Mouse (Mus musculus) embryonic facial prominence, embryonic 13.5 days (tissue): Measurements from ENCODE around the gene Eid3. TPM values are rescaled to one million over a fixed set of nuclear protein-coding genes. Genes with fewer than 3 reads are reported as not detected.
A peak's percentile ranks its signal among the peaks of the same experiment; 100 is the strongest.

Experiments used
- ATAC-seq: fragments of 200-750 bp; cut with Nextera tagmentation; 2 replicates; pipeline ENCODE4 v1.8.0; 2017; ENCODE audit warnings: low read depth; ENCODE audit not compliant: insufficient number of reproducible peaks, insufficient read depth, low FRiP score, low TSS enrichment
- H3K27ac ChIP-seq: fragments of 300-500 bp; sonication (generic); 2 replicates; pipeline ENCODE4 v1.5.1; 2015; ENCODE audit warnings: moderate library complexity, mild to moderate bottlenecking, inconsistent platforms
- H3K27me3 ChIP-seq: fragments of 300-500 bp; sonication (generic); 2 replicates; pipeline ENCODE4 v1.6.1; 2015; ENCODE audit warnings: mild to moderate bottlenecking, inconsistent platforms
- H3K36me3 ChIP-seq: fragments of 300-500 bp; sonication (generic); 2 replicates; pipeline ENCODE4 v1.6.1; 2015; ENCODE audit warnings: mild to moderate bottlenecking, inconsistent platforms
- H3K4me1 ChIP-seq: fragments of 300-500 bp; sonication (generic); 2 replicates; pipeline ENCODE4 v1.6.1; 2015; ENCODE audit warnings: inconsistent platforms
- H3K4me2 ChIP-seq: fragments of 300-500 bp; sonication (generic); 2 replicates; pipeline ENCODE4 v1.6.1; 2015; ENCODE audit warnings: moderate library complexity, mild to moderate bottlenecking, inconsistent platforms
- H3K4me3 ChIP-seq: fragments of 300-500 bp; sonication (generic); 2 replicates; pipeline ENCODE4 v1.5.1; 2015; ENCODE audit warnings: mild to moderate bottlenecking, inconsistent platforms
- H3K9ac ChIP-seq: fragments of 300-500 bp; sonication (generic); 2 replicates; pipeline ENCODE4 v1.6.1; 2015; ENCODE audit warnings: mild to moderate bottlenecking, inconsistent platforms
- H3K9me3 ChIP-seq: fragments of 300-500 bp; sonication (generic); 2 replicates; pipeline ENCODE4 v1.6.1; 2016; ENCODE audit warnings: inconsistent platforms
- WGBS: fragments of 180-500 bp; shearing (Covaris S2); methylation state at CpG from one replicate; pipeline ENCODE4 v1.1.7; 2015; ENCODE audit warnings: mixed read lengths; 5-methylcytosine and 5-hydroxymethylcytosine counted together
- polyA plus RNA-seq: library from polyadenylated mRNA; unstranded; fragments of >200 nt; fragmentation: Nextera tagmentation; extraction: Ambion mirVana; gene quantifications from 2 replicates; pipeline ENCODE4 v1.2.1, GENCODE M21; 2015

Eid3 gene
- polyA plus RNA-seq, 1 experiment from 2014 or later = 0.67 TPM

DNA sequence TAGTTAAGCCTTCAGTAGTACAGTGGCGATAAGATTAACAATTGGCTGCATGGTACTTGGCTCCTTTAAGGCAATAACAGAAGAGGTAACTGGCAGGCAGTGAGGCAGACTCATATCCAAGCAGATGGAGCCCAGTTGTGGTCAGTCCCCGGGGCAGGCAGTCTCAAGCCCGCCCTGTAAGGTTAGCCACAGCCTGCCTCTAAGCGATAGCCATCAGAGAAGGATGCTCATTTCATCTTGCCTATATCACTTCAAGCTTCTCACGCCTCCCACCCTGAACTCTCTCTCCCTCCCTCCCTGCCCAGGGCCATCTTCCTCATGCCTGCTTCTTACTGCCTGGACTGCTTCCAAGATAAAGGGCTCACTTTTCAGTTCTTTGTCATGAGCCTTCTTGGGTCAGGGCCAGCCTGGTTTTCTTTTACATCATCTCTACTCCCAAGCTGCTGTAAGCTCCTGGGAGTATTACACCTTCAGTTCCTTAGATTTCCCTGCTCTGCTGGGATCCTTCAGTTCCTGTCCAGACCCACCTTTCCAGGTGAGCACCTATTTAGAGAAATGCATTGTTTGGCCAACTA is 3.2 kb upstream of the Eid3 start:
- 0 out of 2 replicates have a peak overlapping the region, but pooled peaks have one; percentile 11 for H3K9ac ChIP-seq
- peaks cover 29% of the 10 kb centered on the region for H3K36me3 ChIP-seq
- H3K4me3 ChIP-seq = no peak overlapping the region
- H3K9me3 ChIP-seq = no peaks in the 10 kb centered on the region
- H3K27me3 ChIP-seq = no peaks in the 10 kb centered on the region
- 62% methylated on average over 5 of the region's 5 CpGs for WGBS
- 0 out of 2 replicates have a peak overlapping the region, but pooled peaks have one; percentile 9 for H3K4me2 ChIP-seq
- no peak for ATAC-seq
- H3K4me1 ChIP-seq = peaks cover 41% of the 10 kb centered on the region
- peak overlapping the region; percentile 13; the same call in 1 of the 2 replicates for H3K27ac ChIP-seq

DNA sequence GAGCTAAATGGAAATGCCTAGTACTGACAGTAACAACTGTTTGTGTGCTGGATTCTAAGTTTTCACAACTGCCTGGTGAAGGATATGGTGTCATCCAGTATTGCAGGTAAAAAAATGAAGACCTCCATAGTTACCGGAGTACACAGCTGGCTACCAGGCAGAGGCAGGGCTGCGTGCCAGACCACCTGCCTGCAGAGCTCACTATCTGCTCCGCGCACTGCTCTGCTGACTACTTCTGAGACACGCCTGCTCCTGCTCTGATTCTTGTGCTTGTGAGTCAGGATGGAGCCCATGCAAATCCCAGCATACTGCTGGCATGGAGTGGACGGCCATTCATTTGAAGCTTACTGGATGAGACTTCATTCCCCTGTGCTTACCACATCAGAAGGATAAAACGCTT is 2.6 kb upstream of the Eid3 start:
- ATAC-seq = no peak
- Histone ChIP-seq H3K36me3 (peaks cover 29% of the 10 kb centered on the region), H3K4me3 (no peak overlapping the region), H3K4me1 (peaks cover 41% of the 10 kb centered on the region), H3K9ac (0 out of 2 replicates have a peak overlapping the region, but pooled peaks have one; percentile 11), H3K4me2 (no peak overlapping the region), H3K27ac (no peak overlapping the region; the same call in 1 of the 2 replicates), H3K9me3 (no peaks in the 10 kb centered on the region), H3K27me3 (no peaks in the 10 kb centered on the region)
- 75% methylated on average over 7 of the region's 7 CpGs for WGBS

DNA sequence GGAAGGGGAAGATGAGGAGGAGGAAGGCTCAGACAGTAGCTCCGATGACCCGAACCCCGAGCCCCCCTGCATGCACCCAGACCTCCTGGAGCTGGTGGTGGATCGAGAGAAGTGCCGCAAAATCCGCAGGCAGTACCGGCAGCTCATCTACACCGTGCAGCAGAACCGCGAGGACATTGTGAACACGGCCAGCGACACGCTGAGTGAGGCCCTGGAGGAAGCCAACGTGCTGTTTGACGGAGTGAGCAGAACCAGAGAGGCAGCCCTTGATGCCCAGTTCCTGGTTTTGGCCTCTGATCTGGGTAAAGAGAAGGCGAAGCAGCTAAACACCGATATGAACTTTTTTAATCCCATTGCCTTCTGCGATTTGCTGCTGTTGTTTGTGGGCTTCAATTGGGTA is 406 bp downstream of the Eid3 start:
- Histone ChIP-seq H3K9me3 (no peaks in the 10 kb centered on the region), H3K27me3 (no peaks in the 10 kb centered on the region), H3K9ac (no peak overlapping the region), H3K4me1 (peaks cover 37% of the 10 kb centered on the region), H3K36me3 (peaks cover 43% of the 10 kb centered on the region), H3K27ac (no peak overlapping the region), H3K4me2 (no peak overlapping the region), H3K4me3 (no peak overlapping the region)
- WGBS = 87% methylated on average over 18 of the region's 18 CpGs
- no peak for ATAC-seq

DNA sequence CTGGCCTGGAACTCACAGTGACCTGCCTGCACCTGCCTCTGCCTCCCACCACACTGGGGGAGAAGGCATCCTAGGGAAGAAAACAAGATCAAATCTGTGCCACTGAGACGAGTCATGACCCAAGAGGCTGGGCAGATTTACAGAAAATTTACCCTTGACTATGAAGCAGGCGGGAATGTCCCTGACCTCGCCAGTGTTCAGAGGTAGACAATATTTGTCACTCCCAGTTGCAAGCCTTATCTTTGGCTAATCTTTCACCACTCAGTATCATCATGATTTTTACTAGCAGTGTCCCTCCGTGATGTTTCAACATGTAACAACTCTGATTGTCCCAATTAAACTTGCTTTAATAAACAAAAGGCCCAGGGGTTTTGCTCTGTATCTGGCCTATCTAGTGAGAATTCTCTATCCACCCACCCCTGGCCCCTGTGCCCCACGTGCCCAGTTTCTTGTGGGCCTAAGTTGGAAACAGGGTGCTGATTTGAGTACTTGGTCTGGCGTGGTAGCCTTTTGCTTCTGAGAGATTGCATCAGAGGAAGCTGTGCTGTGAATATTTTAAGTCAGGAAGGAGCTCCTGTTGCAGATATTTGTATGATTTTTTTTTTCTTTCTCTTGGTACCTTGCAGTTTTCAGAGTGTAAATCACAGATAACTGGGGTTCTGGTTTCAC is 2.1 kb downstream of the Eid3 start:
- ATAC-seq = no peak
- no peaks in the 10 kb centered on the region for H3K27me3 ChIP-seq
- peaks cover 47% of the 10 kb centered on the region for H3K36me3 ChIP-seq

DNA sequence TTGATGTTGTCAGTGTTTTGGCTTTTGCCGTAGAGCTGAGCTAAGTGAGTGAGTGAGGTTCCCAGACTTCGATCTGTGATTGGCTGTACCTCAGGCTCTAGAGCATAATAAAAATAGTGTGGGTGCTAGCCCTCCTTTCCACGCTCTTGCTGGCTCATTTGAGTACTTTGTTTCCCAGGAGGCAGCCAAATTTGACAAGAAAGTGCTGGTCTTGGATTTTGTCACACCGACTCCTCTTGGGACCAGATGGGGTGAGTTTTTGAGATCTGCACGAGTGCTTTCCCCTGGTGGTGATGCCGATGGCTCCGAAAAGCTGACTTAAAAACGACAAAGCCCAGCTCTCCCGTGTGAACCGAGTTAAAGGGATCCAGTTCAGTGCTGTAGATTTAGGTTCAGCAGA is 9.0 kb downstream of the Eid3 start:
- peaks cover 20% of the 10 kb centered on the region for H3K4me1 ChIP-seq
- H3K4me3 ChIP-seq = no peak overlapping the region
- 88% methylated on average over 10 of the region's 10 CpGs for WGBS
- H3K9ac ChIP-seq = no peak overlapping the region
- no peak overlapping the region for H3K27ac ChIP-seq
- no peak overlapping the region for H3K4me2 ChIP-seq
- ATAC-seq = no peak
- peaks cover 74% of the 10 kb centered on the region for H3K36me3 ChIP-seq
- no peaks in the 10 kb centered on the region for H3K27me3 ChIP-seq
- H3K9me3 ChIP-seq = no peaks in the 10 kb centered on the region

More for the DNA sequence above, 2.1 kb downstream of the Eid3 start:
- WGBS = 79% methylated on average over 6 of the region's 6 CpGs
- Histone ChIP-seq H3K27ac (no peak overlapping the region), H3K9me3 (no peaks in the 10 kb centered on the region), H3K4me3 (no peak overlapping the region), H3K4me2 (no peak overlapping the region), H3K4me1 (peaks cover 27% of the 10 kb centered on the region), H3K9ac (no peak overlapping the region)

DNA sequence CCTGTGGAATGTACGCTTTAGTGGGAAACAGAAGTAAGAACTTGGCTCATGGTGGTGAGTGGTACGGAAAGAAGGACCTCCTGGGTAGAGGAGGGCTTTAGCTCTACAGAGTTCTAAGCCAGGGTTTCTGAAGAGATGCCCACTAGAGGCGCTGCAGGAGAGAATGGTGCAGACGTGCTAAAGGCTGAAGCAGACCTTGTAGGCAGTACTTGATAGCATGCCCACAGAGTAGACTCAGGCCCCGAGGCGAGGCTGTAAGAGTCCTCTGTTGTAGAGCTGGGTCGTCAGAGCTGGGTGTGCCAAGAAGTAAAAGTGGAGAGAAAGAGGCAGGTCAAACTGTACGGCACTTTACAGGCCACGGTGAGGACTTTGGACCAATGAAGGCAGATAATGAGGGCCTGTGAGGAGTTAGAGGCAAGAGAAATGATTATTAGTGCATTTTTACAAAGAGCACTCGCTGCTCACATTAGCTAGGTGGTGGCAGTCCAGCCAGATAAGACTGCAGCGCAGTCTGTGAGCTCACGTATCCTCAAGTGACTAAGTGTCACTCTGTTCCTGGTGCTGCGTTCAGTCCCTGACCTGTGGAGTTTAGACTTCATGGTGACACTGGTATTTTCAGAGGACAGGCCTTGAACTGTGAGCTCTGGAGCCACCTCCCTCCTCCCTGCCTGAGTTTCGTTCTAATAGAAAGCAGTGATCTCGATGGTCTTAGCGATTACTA is 9.8 kb downstream of the Eid3 start:
- no peaks in the 10 kb centered on the region for H3K9me3 ChIP-seq
- no peak for ATAC-seq
- no peak overlapping the region for H3K4me3 ChIP-seq
- H3K27ac ChIP-seq = no peak overlapping the region
- WGBS = 72% methylated on average over 16 of the region's 16 CpGs
- H3K4me1 ChIP-seq = peaks cover 18% of the 10 kb centered on the region
- H3K36me3 ChIP-seq = peaks cover 76% of the 10 kb centered on the region
- no peaks in the 10 kb centered on the region for H3K27me3 ChIP-seq
- H3K4me2 ChIP-seq = no peak overlapping the region
- H3K9ac ChIP-seq = no peak overlapping the region

DNA sequence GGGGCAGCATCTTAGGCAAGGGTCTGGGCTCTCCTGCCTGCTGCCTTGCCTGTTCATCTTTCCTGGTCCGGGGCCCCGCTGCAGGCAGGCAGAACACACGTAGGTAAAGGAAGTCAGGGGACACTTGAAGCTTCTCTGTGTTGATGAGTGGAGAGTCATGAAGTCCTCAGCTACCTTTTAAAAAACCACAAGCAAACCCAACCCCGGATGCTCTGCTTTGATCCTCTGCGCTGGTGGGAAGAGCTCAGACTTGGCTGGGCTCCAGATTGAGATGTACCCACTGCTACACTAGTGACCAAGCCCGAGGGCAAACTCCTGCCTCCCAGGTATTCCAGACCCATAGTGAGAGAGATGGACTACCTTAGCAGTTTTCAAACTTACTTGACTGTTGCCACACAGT is 20.9 kb downstream of the Eid3 start:
- Histone ChIP-seq H3K27me3 (no peaks in the 10 kb centered on the region), H3K27ac (no peak overlapping the region), H3K4me2 (no peak overlapping the region), H3K4me1 (peaks cover 27% of the 10 kb centered on the region), H3K9ac (no peak overlapping the region), H3K36me3 (peaks cover 93% of the 10 kb centered on the region), H3K9me3 (no peaks in the 10 kb centered on the region), H3K4me3 (no peak overlapping the region)
- ATAC-seq = no peak
- WGBS = 93% methylated on average over 6 of the region's 6 CpGs

DNA sequence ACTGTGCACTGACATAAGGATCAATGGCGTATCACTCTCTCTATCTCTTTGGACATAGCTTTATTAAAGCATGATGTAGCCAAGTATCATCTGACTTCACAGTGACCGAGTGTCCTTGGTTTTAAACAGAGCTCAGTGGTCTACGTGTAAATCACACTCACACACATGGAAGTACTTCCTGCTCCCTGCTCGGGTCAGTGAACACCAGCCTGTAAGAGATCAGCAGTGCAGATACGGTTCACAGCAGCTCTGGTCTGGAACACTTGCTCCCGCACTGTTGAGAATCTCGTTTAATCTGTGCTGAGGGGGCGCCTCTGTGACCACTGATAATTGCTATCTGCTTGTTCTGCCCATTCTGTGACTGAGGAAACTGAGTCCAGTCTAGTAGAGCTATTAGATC is 22.1 kb downstream of the Eid3 start:
- WGBS = 86% methylated on average over 8 of the region's 8 CpGs
- no peak for ATAC-seq
- H3K4me2 ChIP-seq = no peak overlapping the region
- H3K27me3 ChIP-seq = no peaks in the 10 kb centered on the region
- H3K4me3 ChIP-seq = no peak overlapping the region
- peaks cover 92% of the 10 kb centered on the region for H3K36me3 ChIP-seq
- peaks cover 33% of the 10 kb centered on the region for H3K4me1 ChIP-seq
- no peaks in the 10 kb centered on the region for H3K9me3 ChIP-seq
- no peak overlapping the region for H3K27ac ChIP-seq
- no peak overlapping the region for H3K9ac ChIP-seq

DNA sequence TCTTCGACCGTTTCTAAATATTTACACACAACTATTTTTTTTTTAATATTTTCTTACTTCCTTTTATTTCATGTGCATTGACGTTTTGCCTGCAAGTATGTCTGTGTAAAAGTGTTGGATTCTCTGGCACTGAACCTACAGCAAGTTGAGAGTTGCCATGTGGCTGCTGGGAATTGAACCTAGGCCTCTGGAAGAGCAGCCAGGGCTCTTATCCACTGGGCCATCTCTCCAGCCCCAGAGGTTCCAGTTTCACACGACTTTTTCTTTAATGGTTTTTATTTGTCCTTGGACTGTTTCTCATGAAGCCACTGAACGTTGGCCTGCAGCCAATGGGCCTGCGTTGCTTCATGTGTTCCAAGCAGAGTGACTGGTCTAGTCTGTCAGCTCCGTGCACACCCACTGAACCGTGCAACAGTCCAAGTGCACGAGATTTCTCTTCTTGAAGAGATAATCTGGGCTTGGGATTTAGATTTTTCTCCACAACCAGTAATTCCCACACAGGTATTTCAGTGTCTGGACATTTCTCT is 23.1 kb downstream of the Eid3 start:
- Histone ChIP-seq H3K9me3 (no peaks in the 10 kb centered on the region), H3K9ac (no peak overlapping the region), H3K4me2 (no peak overlapping the region), H3K36me3 (peaks cover 88% of the 10 kb centered on the region), H3K27ac (peak overlapping the region; percentile 39; the same call in 1 of the 2 replicates), H3K27me3 (no peaks in the 10 kb centered on the region), H3K4me3 (no peak overlapping the region), H3K4me1 (peaks cover 33% of the 10 kb centered on the region)
- WGBS = 55% methylated on average over 9 of the region's 9 CpGs
- no peak for ATAC-seq

DNA sequence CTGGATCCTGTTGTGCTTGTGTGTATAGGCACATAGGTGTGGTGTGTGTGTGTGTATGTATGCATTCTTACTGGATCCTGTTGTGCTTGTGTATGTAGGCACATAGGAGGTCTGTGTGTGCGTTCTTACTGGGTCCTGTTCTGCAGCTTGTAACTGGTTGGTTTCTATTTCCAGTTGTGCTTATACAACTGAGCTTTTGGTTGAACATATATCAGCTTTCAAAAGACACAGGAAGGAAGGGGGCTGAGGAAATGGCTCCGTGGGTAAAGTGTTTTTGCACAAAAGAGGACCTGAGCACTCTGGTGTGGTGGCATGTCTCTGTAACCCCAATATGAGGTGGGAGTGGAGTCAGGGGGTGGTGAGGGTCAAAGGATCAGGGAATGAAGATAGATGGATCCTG is 24.5 kb downstream of the Eid3 start:
- ATAC-seq = no peak
- H3K9ac ChIP-seq = no peak overlapping the region
- H3K27me3 ChIP-seq = no peaks in the 10 kb centered on the region
- no peaks in the 10 kb centered on the region for H3K9me3 ChIP-seq
- peaks cover 88% of the 10 kb centered on the region for H3K36me3 ChIP-seq
- no peak overlapping the region for H3K4me3 ChIP-seq
- peaks cover 33% of the 10 kb centered on the region for H3K4me1 ChIP-seq
- WGBS = 62% methylated on average over 2 of the region's 2 CpGs
- no peak overlapping the region for H3K4me2 ChIP-seq
- H3K27ac ChIP-seq = no peak overlapping the region

DNA sequence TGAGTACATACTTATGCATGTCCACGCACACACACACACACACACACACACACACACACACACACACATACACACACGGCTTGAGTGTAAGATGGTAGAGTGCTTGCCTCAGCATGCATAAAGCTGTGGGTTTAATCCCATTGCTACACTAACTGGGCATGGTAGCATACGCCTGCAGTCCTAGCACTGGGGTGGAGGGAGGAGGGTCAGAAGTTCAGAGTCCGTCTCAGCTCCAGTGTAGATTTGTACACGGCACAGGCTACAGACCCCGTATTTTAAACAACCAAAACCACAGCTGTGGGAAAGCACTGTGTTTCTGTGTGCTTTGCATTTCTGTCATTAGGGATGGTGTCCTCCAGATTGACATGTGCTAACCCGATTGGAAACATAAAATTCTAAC is 25.0 kb downstream of the Eid3 start:
- WGBS = 65% methylated on average over 7 of the region's 7 CpGs
- H3K27ac ChIP-seq = no peak overlapping the region
- H3K4me2 ChIP-seq = no peak overlapping the region
- H3K4me3 ChIP-seq = no peak overlapping the region
- H3K27me3 ChIP-seq = no peaks in the 10 kb centered on the region
- H3K9me3 ChIP-seq = no peaks in the 10 kb centered on the region
- ATAC-seq = no peak
- H3K36me3 ChIP-seq = peaks cover 88% of the 10 kb centered on the region
- peaks cover 33% of the 10 kb centered on the region for H3K4me1 ChIP-seq
- H3K9ac ChIP-seq = no peak overlapping the region
